Mouse (Mus musculus) kidney, embryonic 16.5 days (tissue): Measurements from ENCODE around the gene D1Pas1. TPM values are rescaled to one million over a fixed set of nuclear protein-coding genes. Genes with fewer than 3 reads are reported as not detected.

ENCODE experiments used
- ATAC-seq: fragments of 200-750 bp; cut with Nextera tagmentation; 2 replicates; pipeline ENCODE4 v1.8.0; 2017; ENCODE audit warnings: moderate TSS enrichment; ENCODE audit not compliant: low FRiP score, low TSS enrichment
- H3K27ac ChIP-seq: fragments of 300-500 bp; sonication (generic); 2 replicates; pipeline ENCODE4 v1.5.1; 2014; ENCODE audit warnings: low read length
- H3K27me3 ChIP-seq: fragments of 300-500 bp; sonication (generic); 2 replicates; pipeline ENCODE4 v1.6.1; 2014; ENCODE audit warnings: low read length, control low read depth, mixed read lengths; ENCODE audit not compliant: insufficient read depth
- H3K36me3 ChIP-seq: fragments of 300-500 bp; sonication (generic); 2 replicates; pipeline ENCODE4 v1.6.1; 2014; ENCODE audit warnings: low read length, control low read depth, mixed read lengths; ENCODE audit not compliant: insufficient read depth
- H3K4me1 ChIP-seq: fragments of 300-500 bp; sonication (generic); 2 replicates; pipeline ENCODE4 v1.6.1; 2014; ENCODE audit warnings: low read length, control low read depth, mixed read lengths; ENCODE audit not compliant: insufficient read depth
- H3K4me2 ChIP-seq: fragments of 300-500 bp; sonication (generic); replicated peaks from 2 replicates; pipeline ENCODE4 v1.6.1; 2014; ENCODE audit warnings: low read depth, low read length
- H3K4me3 ChIP-seq: fragments of 300-500 bp; sonication (generic); 2 replicates; pipeline ENCODE4 v1.5.1; 2014; ENCODE audit warnings: mild to moderate bottlenecking, low read length
- H3K9ac ChIP-seq: fragments of 300-500 bp; sonication (generic); replicated peaks from 2 replicates; pipeline ENCODE4 v1.6.1; 2014; ENCODE audit warnings: low read length
- H3K9me3 ChIP-seq: fragments of 300-500 bp; sonication (generic); 2 replicates; pipeline ENCODE4 v1.6.1; 2016; ENCODE audit warnings: low read length, control low read depth
- WGBS: fragments of 180-500 bp; shearing (Covaris S2); extraction: QIAGEN DNeasy Blood & Tissue Kit; methylation state at CpG from one replicate; pipeline ENCODE4 v1.1.7; 2014; 5-methylcytosine and 5-hydroxymethylcytosine counted together
- polyA plus RNA-seq: library from polyadenylated mRNA; unstranded; fragments of >200 nt; fragmentation: Nextera tagmentation; extraction: Ambion mirVana; gene quantifications from 2 replicates; pipeline ENCODE4 v1.2.1, GENCODE M21; 2015

The D1Pas1 gene
- 0.05 TPM in 1 of 2 replicates, not detected in the other for polyA plus RNA-seq

DNA sequence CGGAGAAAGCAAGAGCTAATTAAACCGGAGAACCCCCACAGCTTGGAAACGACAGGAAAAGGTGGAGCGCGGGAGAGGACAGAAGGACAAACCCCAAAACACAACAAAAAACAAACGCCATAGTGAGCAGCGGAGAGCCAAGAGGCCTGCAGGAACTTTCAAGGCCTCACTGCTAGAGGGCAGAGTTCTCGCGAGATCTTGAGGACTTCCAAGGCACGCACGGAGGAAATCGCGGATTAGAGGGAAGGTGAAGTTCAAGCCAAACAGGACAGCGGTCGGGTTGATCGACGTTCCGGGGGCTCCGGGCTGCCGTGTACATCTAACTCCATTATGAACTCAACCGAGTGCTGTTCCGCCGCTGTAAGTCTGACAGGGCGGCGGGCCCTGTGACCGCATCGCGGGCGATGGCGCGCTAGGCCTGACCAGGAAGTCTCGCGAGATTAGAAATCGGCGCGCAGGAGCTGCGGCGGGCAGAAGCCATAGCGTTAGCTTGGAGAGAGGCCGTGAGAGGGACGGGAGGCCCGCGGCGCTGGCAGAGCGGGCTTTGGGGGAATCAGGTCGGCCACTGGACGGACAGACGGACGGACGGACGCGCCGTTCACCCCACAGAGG, at the start of gene D1Pas1:
Gene D1Pas1 (plus strand): TSS at position 216 of the 612 bp plus-strand sequence.
- no peak within 1 kb of the TSS for H3K27ac ChIP-seq
- H3K4me2 ChIP-seq = no peak within 1 kb of the TSS
- no peaks in the 10 kb centered on the region for H3K4me1 ChIP-seq
- no peak for ATAC-seq
- no peaks in the 10 kb centered on the region for H3K27me3 ChIP-seq
- H3K4me3 ChIP-seq = no peak within 1 kb of the TSS
- H3K9ac ChIP-seq = no peak within 1 kb of the TSS
- peaks cover 31% of the 10 kb centered on the region for H3K9me3 ChIP-seq
- H3K36me3 ChIP-seq = 0 out of 2 replicates have a peak, but pooled peaks cover 6% of the 10 kb centered on the region
- WGBS = 86% methylated on average over 53 of the region's 53 CpGs

DNA sequence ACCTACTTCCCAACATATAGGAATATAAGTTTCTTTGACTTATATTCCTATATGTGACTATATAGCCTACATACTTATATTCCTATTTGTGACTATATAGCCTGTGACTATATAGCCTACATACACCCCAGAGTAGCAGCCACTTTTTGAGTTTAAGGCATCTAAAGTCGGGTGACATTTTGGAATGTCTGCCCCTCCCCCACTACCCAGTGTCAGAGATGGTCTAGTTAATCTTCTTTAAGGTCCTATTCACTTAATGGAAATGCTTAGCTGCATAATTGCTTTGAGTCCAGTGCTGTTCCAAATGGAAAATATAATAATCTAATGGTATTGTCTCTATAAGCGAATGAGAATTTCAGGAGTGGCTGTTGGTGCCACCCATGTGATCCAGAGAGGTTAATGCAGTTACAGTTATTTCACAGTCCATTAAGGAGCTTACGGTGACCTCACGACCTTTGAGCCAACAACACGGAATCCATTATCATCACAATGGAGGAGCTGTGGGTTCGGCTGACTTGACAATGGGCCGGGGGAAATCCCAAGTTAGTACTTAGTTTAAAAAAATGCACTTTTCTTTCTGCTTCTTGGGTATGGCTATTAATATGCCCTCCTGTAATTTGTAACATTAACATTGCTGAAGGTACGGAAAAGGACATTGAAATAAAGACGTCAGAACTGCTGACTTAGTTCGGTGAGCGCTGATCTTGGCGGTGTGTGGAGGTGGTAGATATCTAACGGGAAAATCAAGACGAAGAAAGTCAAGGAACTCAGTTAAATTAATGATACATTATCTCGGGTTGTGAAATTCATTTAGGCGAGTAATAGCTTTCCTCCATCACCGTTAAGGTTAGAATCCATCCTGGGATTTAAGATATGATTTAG, 44.5 kb upstream of the D1Pas1 start:
- H3K4me2 ChIP-seq = no peak overlapping the region
- no peak for ATAC-seq
- H3K9ac ChIP-seq = no peak overlapping the region
- no peaks in the 10 kb centered on the region for H3K4me1 ChIP-seq
- H3K4me3 ChIP-seq = no peak overlapping the region
- 35% methylated on average over 17 of the region's 17 CpGs for WGBS
- H3K27ac ChIP-seq = no peak overlapping the region
- no peaks in the 10 kb centered on the region for H3K9me3 ChIP-seq
- no peaks in the 10 kb centered on the region for H3K36me3 ChIP-seq
- H3K27me3 ChIP-seq = peaks cover 17% of the 10 kb centered on the region

DNA sequence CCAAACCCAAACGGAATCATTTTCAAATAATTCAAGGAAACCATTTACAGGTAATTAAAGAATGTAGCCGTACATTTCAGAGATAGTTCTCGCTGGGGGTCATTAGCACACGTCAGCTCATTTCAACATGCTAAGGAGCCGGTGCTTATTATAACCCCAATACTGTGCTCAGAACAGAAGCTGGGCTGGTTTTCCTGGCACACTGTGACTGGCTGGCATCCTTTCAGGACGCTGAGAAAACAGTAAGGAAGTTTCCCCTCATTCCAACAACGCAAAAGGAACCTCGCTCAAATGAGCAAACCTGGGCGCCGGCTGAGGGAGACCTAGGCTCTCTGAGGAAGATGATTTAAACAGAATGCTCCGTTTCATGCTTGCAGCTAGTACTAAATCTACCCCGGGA, 43.2 kb upstream of the D1Pas1 start:
- Histone ChIP-seq H3K4me2 (no peak overlapping the region), H3K27me3 (peaks cover 17% of the 10 kb centered on the region), H3K4me1 (no peaks in the 10 kb centered on the region), H3K36me3 (no peaks in the 10 kb centered on the region), H3K27ac (no peak overlapping the region), H3K4me3 (no peak overlapping the region), H3K9ac (no peak overlapping the region), H3K9me3 (no peaks in the 10 kb centered on the region)
- ATAC-seq = no peak
- 67% methylated on average over 12 of the region's 12 CpGs for WGBS

DNA sequence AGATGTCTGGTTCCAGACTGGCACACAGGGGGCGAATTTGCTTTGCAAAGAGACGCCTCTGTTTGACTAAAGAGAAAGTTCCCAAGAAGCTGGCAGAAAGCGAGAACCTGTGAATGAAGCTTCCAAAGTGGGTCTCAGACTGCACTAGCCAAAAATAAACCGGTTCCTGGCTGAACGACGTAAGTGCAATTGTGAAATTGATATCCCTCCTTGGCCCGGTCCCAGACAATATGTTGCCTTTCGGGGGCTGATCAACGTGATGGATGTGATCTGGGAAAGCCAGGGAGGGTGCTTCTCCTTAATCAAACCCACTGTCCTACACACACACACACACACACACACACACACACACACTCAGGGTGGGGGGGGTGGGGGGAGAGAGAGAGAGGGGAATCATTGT, 41.8 kb upstream of the D1Pas1 start:
- Histone ChIP-seq H3K27me3 (peaks cover 17% of the 10 kb centered on the region), H3K4me3 (no peak overlapping the region), H3K4me2 (no peak overlapping the region), H3K9me3 (no peaks in the 10 kb centered on the region), H3K36me3 (no peaks in the 10 kb centered on the region), H3K27ac (no peak overlapping the region), H3K9ac (no peak overlapping the region), H3K4me1 (no peaks in the 10 kb centered on the region)
- ATAC-seq = no peak
- 27% methylated on average over 9 of the region's 9 CpGs for WGBS

DNA sequence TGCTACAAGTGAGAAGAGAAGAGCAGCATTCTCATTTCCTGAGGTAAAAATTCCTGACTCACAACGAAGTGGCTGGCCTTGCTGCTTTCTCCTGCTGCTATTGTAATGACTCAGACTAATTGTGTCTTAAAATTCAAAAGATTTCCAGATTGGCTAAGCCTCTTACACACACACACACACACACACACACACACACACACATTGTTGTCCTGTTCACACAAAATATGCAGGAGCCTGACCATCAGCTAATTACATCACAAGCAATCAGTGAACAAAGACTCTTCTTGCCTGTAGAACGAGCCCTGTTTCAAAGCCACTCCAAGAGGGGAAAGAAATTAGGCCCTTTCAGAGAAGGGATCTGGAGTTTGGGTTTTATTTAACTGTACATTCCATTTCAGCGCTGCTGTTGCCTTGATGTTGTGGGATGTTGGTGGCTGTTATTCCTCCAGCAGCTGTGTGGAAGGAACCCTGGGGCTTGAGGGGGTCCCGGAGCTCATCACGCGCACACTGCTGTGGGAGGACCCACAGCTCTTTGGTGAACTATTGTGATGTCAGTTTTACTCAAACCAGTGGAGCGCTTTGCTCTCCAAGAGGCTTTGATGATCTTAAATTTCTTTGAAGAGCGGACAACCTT, 40.8 kb upstream of the D1Pas1 start:
- no peaks in the 10 kb centered on the region for H3K9me3 ChIP-seq
- H3K4me2 ChIP-seq = no peak overlapping the region
- no peaks in the 10 kb centered on the region for H3K36me3 ChIP-seq
- WGBS = 63% methylated on average over 8 of the region's 8 CpGs
- H3K27me3 ChIP-seq = peaks cover 14% of the 10 kb centered on the region
- H3K27ac ChIP-seq = no peak overlapping the region
- ATAC-seq = no peak
- H3K4me1 ChIP-seq = no peaks in the 10 kb centered on the region
- no peak overlapping the region for H3K4me3 ChIP-seq
- H3K9ac ChIP-seq = no peak overlapping the region

DNA sequence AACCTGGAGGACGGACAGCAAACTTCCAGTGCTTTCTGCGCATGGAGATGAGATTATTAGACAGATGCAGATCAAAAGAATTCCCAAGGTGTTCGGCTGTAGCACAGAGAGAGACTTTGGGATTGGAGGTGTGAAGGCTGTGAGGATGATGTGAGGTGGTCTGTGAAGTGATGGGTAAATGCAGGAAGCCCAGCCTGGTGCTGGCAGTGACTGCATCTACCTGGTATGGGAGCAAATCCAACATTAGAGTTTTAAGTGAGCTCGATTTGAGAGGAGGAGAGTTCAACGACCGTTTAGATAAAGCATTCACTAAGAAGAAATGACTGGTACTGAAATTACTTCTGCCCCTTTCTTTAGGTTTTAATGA, 40.3 kb upstream of the D1Pas1 start:
- no peak overlapping the region for H3K4me3 ChIP-seq
- no peaks in the 10 kb centered on the region for H3K36me3 ChIP-seq
- no peaks in the 10 kb centered on the region for H3K4me1 ChIP-seq
- H3K27me3 ChIP-seq = peaks cover 14% of the 10 kb centered on the region
- no peak overlapping the region for H3K9ac ChIP-seq
- H3K9me3 ChIP-seq = no peaks in the 10 kb centered on the region
- WGBS = 72% methylated on average over 6 of the region's 6 CpGs
- no peak for ATAC-seq
- no peak overlapping the region for H3K27ac ChIP-seq
- no peak overlapping the region for H3K4me2 ChIP-seq

DNA sequence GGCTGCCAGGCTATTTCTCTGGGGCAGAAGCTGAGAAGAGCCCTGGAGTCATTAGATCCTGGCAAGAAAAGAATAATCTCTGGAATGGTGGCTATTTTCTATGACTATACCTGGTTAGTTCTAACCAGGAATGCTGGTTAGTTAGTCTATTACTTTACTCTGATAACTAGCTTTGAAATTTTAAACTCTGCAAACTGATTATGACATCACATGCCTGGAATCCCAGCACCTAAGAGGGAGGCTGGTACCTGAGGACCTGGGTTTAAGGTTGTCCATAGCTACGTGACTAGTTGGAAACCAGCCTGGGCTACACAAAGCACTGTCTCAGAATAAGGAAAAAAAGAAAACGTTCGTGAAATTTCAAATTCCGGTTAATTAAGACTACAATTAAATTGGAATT, 39.7 kb upstream of the D1Pas1 start:
- Histone ChIP-seq H3K4me2 (no peak overlapping the region), H3K4me3 (no peak overlapping the region), H3K27me3 (peaks cover 14% of the 10 kb centered on the region), H3K4me1 (no peaks in the 10 kb centered on the region), H3K9ac (no peak overlapping the region), H3K27ac (no peak overlapping the region), H3K9me3 (no peaks in the 10 kb centered on the region), H3K36me3 (no peaks in the 10 kb centered on the region)
- no peak for ATAC-seq
- WGBS = 82% methylated on average over 4 of the region's 4 CpGs

DNA sequence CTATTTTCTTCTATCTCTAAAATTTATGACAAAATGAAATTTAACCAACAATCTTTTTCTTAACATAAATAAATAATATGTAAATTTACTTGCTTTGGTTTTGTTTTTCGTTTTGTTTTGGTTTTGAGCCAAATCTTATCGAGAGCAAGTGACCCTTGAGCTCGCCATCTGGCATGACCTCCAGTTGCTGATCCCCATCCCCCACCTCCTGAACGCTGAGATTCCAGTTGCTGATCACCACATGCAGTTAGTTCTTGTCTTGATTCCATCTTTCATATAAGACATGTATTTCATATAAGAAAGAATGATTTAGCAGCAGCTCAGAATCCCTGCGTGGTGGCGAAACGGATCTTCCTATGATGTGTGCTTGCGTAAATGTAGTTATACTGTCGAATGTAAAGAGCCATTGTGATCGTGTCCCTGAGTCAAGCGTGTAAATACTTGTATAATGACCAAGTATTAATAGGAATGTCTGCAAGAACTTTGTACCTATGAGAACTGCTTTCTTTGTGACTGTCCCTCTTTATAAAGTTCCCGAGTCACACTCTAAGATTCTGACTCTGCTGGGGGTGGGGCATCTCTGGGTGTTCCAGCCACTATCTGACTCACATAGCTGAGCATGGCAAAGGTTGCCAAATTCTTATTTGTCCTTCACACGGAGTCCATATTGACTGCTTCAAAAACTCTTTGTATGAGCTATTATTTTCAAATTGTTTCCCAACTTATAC, 36.9 kb upstream of the D1Pas1 start:
- no peak for ATAC-seq

DNA sequence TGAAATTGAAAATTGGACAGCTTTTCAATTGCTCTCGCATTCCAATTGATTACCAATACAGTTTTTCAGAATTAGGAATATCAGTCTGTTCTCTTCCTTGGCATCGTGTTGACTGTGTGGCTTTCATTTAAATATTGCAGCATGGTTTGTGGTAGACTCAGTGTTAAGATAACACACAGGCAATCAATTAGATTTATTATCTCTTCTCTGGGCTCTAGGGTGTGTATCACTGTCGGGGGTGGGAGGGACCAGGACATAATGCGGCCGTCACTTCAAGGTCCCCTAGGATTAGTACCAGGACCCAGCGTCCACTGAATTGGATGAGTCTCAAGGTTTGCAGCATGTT, 36.4 kb upstream of the D1Pas1 start:
- H3K9ac ChIP-seq = no peak overlapping the region
- H3K4me2 ChIP-seq = no peak overlapping the region
- H3K9me3 ChIP-seq = no peaks in the 10 kb centered on the region
- no peak overlapping the region for H3K27ac ChIP-seq
- H3K27me3 ChIP-seq = no peaks in the 10 kb centered on the region; the same call in 1 of the 2 replicates
- H3K4me3 ChIP-seq = no peak overlapping the region
- WGBS = 52% methylated on average over 6 of the region's 6 CpGs
- H3K36me3 ChIP-seq = no peaks in the 10 kb centered on the region
- ATAC-seq = no peak
- no peaks in the 10 kb centered on the region for H3K4me1 ChIP-seq

More for the DNA sequence above, 36.9 kb upstream of the D1Pas1 start:
- Histone ChIP-seq H3K9ac (no peak overlapping the region), H3K9me3 (no peaks in the 10 kb centered on the region), H3K4me3 (no peak overlapping the region), H3K27me3 (peaks cover 3% of the 10 kb centered on the region; the same call in 1 of the 2 replicates), H3K4me1 (no peaks in the 10 kb centered on the region), H3K27ac (no peak overlapping the region), H3K4me2 (no peak overlapping the region), H3K36me3 (no peaks in the 10 kb centered on the region)
- 81% methylated on average over 13 of the region's 13 CpGs for WGBS
